Mouse (Mus musculus): ENCODE data around the gene Foxn3.

Foxn3 gene

GRCm38 (mm10) chr12:99256997-99257396 lies 306.4 kb downstream of the Foxn3 start:
- DNase-seq (ENCODE audit: low spot score in 2 of 2), result no peak

GRCm38 (mm10) chr12:99256463-99256862 lies 306.9 kb downstream of the Foxn3 start:
- DNase-seq (ENCODE audit: low spot score in 2 of 2), result no peak

- no peak for DNase-seq (ENCODE audit: low spot score in 2 of 2)
These were observed 308.9 kb downstream of the Foxn3 start for GRCm38 (mm10) chr12:99254436-99254835.

GRCm38 (mm10) chr12:99253562-99253961 lies 309.8 kb downstream of the Foxn3 start:
- no peak for DNase-seq (ENCODE audit: low spot score in 2 of 2)

GRCm38 (mm10) chr12:99248606-99249005 lies 314.8 kb downstream of the Foxn3 start:
- no peak for DNase-seq (ENCODE audit: low spot score in 2 of 2)

GRCm38 (mm10) chr12:99247939-99248338 lies 315.4 kb downstream of the Foxn3 start:
- no peak for DNase-seq (ENCODE audit: low spot score in 2 of 2)

GRCm38 (mm10) chr12:99246984-99247746 lies 316.2 kb downstream of the Foxn3 start:
- no peak for DNase-seq (ENCODE audit: low spot score in 2 of 2)

- DNase-seq (ENCODE audit: low spot score in 2 of 2), result no peak
These were observed 318.7 kb downstream of the Foxn3 start for GRCm38 (mm10) chr12:99244673-99245072.

GRCm38 (mm10) chr12:99244264-99244663 lies 319.1 kb downstream of the Foxn3 start:
- DNase-seq (ENCODE audit: low spot score in 2 of 2), result no peak

- no peak for DNase-seq (ENCODE audit: low spot score in 2 of 2)
These were observed 320.1 kb downstream of the Foxn3 start for GRCm38 (mm10) chr12:99243316-99243715.

GRCm38 (mm10) chr12:99240185-99240726 lies 323.1 kb downstream of the Foxn3 start:
- no peak for DNase-seq (ENCODE audit: low spot score in 2 of 2)

GRCm38 (mm10) chr12:99239735-99240134 lies 323.6 kb downstream of the Foxn3 start:
- no peak for DNase-seq (ENCODE audit: low spot score in 2 of 2)

- DNase-seq (ENCODE audit: low spot score in 2 of 2), result no peak
These were observed 325.9 kb downstream of the Foxn3 start for GRCm38 (mm10) chr12:99237497-99237896.

GRCm38 (mm10) chr12:99234346-99234745 lies 329.0 kb downstream of the Foxn3 start:
- DNase-seq (ENCODE audit: low spot score in 2 of 2), result no peak

GRCm38 (mm10) chr12:99233386-99233785 lies 330.0 kb downstream of the Foxn3 start:
- peak in 1 of 2 experiments; percentile 45 for DNase-seq (ENCODE audit: low spot score in 2 of 2)

GRCm38 (mm10) chr12:99232478-99232877 lies 330.9 kb downstream of the Foxn3 start:
- no peak for DNase-seq (ENCODE audit: low spot score in 2 of 2)

GRCm38 (mm10) chr12:99231321-99231720 lies 332.1 kb downstream of the Foxn3 start:
- no peak for DNase-seq (ENCODE audit: low spot score in 2 of 2)

GRCm38 (mm10) chr12:99230783-99231048 lies 332.7 kb downstream of the Foxn3 start:
- no peak for DNase-seq (ENCODE audit: low spot score in 2 of 2)

- no peak for DNase-seq (ENCODE audit: low spot score in 2 of 2)
These were observed 333.2 kb downstream of the Foxn3 start for GRCm38 (mm10) chr12:99229973-99230782.

GRCm38 (mm10) chr12:99227313-99227952 lies 335.9 kb downstream of the Foxn3 start:
- DNase-seq (ENCODE audit: low spot score in 2 of 2), result no peak

GRCm38 (mm10) chr12:99224863-99225603 lies 338.3 kb downstream of the Foxn3 start:
- DNase-seq (ENCODE audit: low spot score in 2 of 2), result no peak

Data from heart, adult 9 months (tissue).